Mouse (Mus musculus) T-helper 1 cell (primary cell): ENCODE measurements at regions not wholly inside any gene's neighbourhood (a gene's known extent, or its start where the extent isn't known, plus 50 kb on each side); places are given as distances from the start of the nearest gene placed in this dataset.
"Not testable (repeated sequence)": the region's sequence is repeated elsewhere in the genome, so short reads cannot be mapped to it uniquely, and the experiment has no call there.

Source experiments
- in situ Hi-C: fragments of 300-600 bp; cut with MboI, MseI; formaldehyde crosslinking; loops from one replicate; pipeline ENCODE4 v1.15.1; 2025; ENCODE audit warnings: high pct_unique_total_duplicates

GRCm38 (mm10) chr1:64463715-64464290 is 68.6 kb upstream of the Creb1 start:
- in situ Hi-C loops, result no loop called here

DNA sequence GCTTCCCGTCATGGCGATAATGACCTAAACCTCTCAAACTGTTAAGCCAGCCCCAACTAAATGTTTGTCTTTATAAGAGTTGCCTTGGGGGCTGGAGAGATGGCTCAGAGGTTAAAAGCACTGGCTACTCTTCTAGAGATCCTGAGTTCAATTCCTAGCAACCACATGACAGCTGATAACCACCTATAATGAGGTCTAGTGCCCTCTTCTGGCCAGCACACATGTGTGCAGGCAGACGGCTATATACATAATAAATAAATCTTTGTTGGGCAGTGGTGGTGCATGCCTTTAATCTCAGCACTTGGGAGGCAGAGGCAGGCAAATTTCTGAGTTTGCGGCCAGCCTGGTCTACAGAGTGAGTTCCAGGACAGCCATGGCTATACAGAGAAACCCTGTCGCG is 70.8 kb upstream of the Creb1 start:
- in situ Hi-C loops, result not testable (repeated sequence)

GRCm38 (mm10) chr1:64457872-64458271 is 74.6 kb upstream of the Creb1 start:
- in situ Hi-C loops, result no loop called here

DNA sequence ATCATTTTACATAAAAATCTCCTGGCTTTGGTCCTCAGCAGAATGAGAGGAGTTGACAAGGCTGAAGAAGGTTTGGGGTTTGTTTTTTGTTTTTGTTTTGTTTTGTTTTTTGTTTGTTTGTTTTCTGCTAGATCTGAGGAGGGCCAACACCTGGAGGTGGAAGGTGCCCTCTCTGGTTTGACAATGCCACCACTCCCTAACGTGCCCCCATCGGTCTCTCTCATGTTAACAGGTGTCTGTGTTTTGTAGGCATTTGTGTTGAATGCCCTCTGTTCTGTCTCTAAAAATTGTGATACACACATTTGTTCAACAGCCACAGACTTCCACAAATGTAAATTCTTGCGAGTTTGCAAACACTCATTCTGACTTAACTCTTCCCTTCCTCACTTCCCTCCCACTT is 83.3 kb upstream of the Creb1 start:
- in situ Hi-C loops, result loop anchor here (5.0 to 10.0 kb wide), 4 partner anchors 314 to 774 kb away; partner anchors contain the start of gene 4933402D24Rik

DNA sequence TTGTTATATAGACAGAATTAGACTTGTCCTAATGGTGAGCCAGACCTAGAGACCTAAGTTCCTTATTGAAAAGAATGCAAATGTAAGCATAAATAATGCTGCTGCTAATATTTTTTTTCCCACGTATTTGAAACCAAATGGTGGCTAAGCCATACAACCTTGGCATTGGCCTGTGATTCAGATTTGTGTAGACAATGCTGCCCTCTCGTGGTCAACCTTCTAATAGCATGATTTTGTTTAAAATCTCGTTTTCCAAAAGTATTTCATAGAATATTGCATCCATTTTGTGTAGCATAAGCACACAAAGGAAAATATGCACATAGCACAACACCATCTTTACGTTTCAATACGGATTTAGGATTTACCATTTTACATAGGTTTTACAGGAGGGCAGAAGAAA is 84.4 kb upstream of the Creb1 start:
- in situ Hi-C loops, result loop anchor here (5.0 to 10.0 kb wide), 4 partner anchors 313 to 773 kb away; partner anchors contain the start of gene 4933402D24Rik

DNA sequence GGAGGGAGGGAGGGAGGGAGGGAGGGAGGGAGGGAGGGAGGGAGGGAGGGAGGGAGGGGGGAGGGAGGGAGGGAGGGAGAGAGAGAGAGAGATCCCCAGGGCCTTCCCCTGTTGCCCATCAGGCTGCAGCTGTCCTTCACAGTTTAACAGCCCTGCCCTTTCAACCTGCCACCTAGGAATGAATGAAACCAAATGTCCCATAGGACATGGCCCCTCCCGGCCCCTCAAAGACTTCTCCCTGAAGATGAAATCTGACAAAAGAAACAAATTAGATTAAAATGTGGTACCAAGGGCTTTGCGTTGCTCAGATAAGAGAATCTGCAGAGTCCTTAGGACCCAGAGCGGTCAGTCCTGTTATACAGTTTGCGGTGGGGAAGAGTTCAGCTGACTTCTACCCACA is 86.0 kb upstream of the Creb1 start:
- in situ Hi-C loops, result loop anchor here (5.0 to 10.0 kb wide), 4 partner anchors 312 to 772 kb away; partner anchors contain the start of gene 4933402D24Rik

- in situ Hi-C loops, result loop anchor here (5.0 to 10.0 kb wide), 4 partner anchors 311 to 771 kb away; partner anchors contain the start of gene 4933402D24Rik
Measured at GRCm38 (mm10) chr1:64445919-64446318, 86.5 kb upstream of the Creb1 start.

DNA sequence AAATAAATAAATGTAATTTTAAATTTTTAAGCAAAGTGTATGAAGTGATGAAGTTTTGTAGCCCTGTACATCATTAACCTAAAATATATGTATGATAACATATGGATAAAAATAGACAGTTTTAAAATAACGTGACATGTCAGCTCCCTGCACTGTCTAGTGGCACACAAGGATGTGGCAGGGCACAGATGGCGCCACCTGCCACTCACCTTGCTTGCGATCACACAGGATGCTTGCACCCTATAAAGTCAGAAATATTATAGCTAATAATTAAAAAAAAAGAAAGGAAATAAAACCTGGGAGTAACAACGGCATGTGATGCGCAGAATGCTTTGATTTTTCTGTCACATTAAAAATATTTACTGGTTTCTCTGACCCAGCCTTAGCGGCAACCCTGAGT is 89.0 kb upstream of the Creb1 start:
- in situ Hi-C loops, result loop anchor here (10.0 kb wide), 3 partner anchors 309 to 769 kb away; partner anchors contain the start of gene 4933402D24Rik

DNA sequence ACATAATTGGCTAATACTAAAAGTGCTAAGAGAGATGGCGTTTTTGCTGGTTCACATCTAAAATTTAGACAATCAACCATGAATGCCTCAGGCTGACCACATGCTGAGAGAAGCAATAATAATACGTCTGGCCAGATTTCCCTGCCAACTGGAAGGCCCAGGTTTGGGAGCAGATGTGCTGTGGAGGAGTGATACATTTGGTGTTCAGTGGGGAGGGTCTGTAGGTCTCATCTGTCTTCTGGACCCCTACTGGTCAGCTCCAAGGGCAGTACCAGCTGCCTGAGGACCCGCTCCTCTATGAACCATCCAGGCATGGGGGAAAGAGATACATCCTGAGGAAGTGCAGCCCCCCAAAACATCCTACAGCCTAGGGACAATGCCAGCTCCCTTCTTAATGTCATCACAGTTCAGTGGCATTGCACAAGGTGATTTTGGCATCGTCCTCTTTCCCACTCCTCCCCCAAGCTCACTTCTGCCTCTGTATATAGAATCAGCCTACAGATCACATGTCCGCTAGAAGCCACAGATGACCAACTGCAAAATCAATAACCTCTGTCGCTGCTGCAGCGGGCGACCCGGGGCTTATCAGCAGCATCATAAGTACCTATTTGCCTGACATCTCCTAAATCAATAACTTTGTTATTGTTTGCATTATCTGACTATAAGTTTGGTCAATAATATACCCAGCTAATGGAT is 90.1 kb upstream of the Creb1 start:
- in situ Hi-C loops, result loop anchor here (10.0 kb wide), 3 partner anchors 308 to 768 kb away; partner anchors contain the start of gene 4933402D24Rik

DNA sequence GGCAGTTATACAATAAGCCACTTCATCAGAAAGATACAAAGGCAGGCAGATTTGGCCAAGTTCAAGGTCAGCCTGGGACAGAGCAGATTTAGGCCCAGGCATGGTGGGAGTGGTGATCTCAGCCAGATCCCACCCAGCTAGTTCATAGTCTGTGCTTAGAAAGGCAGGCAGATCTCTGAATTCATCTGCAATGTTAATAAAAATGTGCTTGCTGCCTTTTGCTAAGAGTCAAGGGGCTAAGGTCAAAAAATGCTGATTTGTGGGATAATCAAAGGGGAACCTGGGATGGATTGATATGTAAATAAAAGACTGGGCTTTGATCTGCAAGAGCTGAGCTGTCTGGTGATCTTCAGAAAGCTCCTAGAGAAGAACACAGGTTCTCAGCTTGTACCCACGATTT is 109.2 kb upstream of the Creb1 start:
- in situ Hi-C loops, result no loop called here

GRCm38 (mm10) chr1:64418567-64418966 is 113.9 kb upstream of the Creb1 start:
- in situ Hi-C loops, result no loop called here

GRCm38 (mm10) chr1:64415906-64416305 is 116.5 kb upstream of the Creb1 start:
- in situ Hi-C loops, result no loop called here

DNA sequence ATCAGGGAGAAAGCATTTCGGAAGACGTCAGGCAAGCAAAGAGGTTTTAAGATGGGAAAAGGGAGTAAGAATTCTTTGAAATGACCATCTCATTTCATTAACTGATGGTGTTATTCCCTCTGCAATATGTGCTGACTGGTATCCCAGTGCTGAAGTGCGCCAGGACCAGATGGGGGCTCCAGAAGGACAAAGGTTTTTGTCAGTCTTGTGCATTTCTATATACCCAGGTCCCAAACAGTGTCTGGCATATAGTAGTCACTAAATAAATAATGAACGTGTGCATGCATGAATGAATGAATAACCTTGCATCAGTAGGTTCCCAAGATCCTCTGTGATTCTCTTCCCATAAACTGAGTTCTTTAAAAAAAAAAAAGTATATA is 119.3 kb upstream of the Creb1 start:
- in situ Hi-C loops, result no loop called here

DNA sequence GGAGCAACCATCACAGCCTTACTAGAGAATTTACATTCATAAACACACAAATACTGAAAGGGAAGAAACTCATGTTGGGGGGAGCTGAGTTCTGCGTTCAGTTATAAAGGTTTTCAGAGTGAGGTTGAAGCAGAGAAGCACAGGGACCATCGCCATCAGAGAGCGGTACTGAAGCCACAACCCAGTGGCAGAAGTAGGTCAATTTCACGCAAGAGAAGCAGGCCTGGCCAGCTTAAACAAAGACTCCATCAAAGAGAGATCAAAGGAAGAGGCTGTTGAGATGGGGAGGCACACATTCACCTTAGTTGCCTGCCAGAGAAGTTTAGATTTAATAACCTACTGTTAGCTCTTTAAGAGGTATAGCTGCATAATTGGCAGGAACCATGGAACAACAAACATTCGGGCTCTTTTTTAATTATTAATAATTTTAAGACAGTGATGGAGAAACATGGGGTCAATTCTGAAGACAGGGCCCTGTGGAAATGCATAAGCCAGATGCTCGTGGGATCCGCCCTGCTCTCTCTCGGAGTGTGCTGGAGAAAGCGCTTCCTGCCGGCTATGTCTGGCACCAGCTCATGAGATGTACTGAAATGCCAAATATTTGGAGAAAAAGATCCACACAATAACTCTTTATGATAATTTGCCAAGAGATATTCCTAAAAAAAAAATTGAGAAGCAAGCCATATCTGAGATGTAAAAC is 119.8 kb upstream of the Creb1 start:
- in situ Hi-C loops, result no loop called here

GRCm38 (mm10) chr1:64411851-64412480 is 120.5 kb upstream of the Creb1 start:
- in situ Hi-C loops, result no loop called here

GRCm38 (mm10) chr1:64408807-64409582 is 123.5 kb upstream of the Creb1 start:
- in situ Hi-C loops, result no loop called here

GRCm38 (mm10) chr1:64391525-64391924 is 140.9 kb upstream of the Creb1 start:
- in situ Hi-C loops, result no loop called here

- in situ Hi-C loops, result no loop called here
Measured at GRCm38 (mm10) chr1:64381264-64381663, 151.2 kb upstream of the Creb1 start.

- in situ Hi-C loops, result loop anchor here (10.0 kb wide), 1 partner anchor 1672 kb away; the partner anchor contains the start of gene Nrp2
Measured at GRCm38 (mm10) chr1:64376426-64376825, 156.0 kb upstream of the Creb1 start.

DNA sequence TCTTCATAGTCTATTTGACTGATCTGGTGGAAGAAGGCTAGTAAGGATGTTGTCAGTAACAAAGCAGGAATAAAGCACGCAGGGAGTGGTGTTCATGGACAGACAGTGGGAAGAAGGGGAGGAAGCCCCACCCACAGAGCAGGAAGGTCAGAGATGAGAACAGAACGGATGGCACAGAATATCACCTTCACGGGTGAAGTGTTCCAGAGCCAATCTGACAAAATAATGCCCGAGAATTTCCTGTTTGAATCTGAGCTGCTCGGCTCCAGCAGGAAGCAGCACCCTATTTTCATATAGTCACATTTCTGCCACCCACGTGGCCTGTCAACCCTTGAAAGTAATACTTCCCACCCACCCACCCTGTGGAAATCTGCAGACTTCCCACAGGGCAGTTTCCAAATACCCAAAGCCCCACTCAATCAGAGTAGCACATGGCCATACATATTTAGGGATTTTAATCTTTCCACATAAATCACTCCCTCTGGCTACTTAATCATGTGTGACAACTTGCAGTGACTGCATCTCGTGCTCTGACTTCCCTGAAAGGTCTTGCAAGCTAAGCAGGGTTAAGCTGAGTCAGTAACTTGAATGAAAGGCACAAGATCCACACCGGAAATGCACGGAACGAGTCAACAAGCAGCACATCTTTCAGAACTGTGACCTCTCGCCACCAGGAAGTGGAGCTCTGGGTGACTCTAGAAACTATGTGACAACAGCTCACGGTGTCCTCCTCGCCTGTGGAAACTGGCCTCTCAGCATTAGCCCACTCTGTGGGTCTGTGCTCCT is 158.0 kb upstream of the Creb1 start:
- in situ Hi-C loops, result loop anchor here (10.0 kb wide), 1 partner anchor 1670 kb away; the partner anchor contains the start of gene Nrp2
